Mouse (Mus musculus): ENCODE measurements around the gene Slc6a17.

- TF ChIP-seq CTCF (IDR thresholded peaks at IDR 0.05; ENCODE audit: low read depth, low read length) (no peak), GATA1 (IDR thresholded peaks at IDR 0.05; ENCODE audit: borderline replicate concordance, low read length) (no peak), TAL1 (conservative IDR thresholded peaks at IDR 0.05; ENCODE audit: low read depth, low read length) (no peak), GATA2 (IDR thresholded peaks at IDR 0.05; ENCODE audit: borderline replicate concordance, low read depth, low read length) (no peak), POLR2AphosphoS5 (IDR thresholded peaks at IDR 0.05; ENCODE audit: insufficient replicate concordance, low read depth, low read length) (no peak)
These were observed 29.1 kb upstream of the Slc6a17 start for GRCm38 (mm10) chr3:107546956-107547355.

All from G1E (cell line).